Mouse (Mus musculus) lung, adult 2 months (tissue): ENCODE data around the gene Lsamp. TPM values are rescaled to one million over a fixed set of nuclear protein-coding genes. Genes with fewer than 3 reads are reported as not detected.

ENCODE experiments used
- DNase-seq: peaks from one replicate; pipeline ENCODE4 v3.0.0; 2022
- H3K4me1 ChIP-seq: fragments of 200-500 bp; 2 replicates; pipeline ENCODE4 v1.6.1; 2011; ENCODE audit warnings: low read length; ENCODE audit not compliant: control insufficient read depth, insufficient read depth
- H3K4me3 ChIP-seq: fragments of 200-500 bp; replicated peaks from 2 replicates; pipeline ENCODE3; 2011; ENCODE audit warnings: low read depth, mild to moderate bottlenecking, control low read depth, low read length; ENCODE audit errors: extremely low read depth
- CTCF ChIP-seq: fragments of 200-500 bp; IDR thresholded peaks from 2 replicates; pipeline ENCODE4 v1.5.1; 2011; ENCODE audit warnings: mild to moderate bottlenecking, low read length, control low read depth; ENCODE audit not compliant: insufficient read depth
- POLR2A ChIP-seq: fragments of 200-500 bp; IDR thresholded peaks from 2 replicates; pipeline ENCODE4 v1.6.1; 2011; ENCODE audit warnings: low read depth, mild to moderate bottlenecking, control low read depth, low read length, borderline replicate concordance; ENCODE audit errors: extremely low read depth
- WGBS: fragments of 180-500 bp; shearing (Covaris S2); methylation state at CpG from one replicate; pipeline ENCODE4 v1.1.7; 2018; 5-methylcytosine and 5-hydroxymethylcytosine counted together
- polyA plus RNA-seq: library from polyadenylated mRNA; depleted of rRNA; stranded (reverse); fragments of >200 nt; gene quantifications from 2 replicates; pipeline ENCODE4 v1.2.3, GENCODE M21; 2012

Gene Lsamp
- polyA plus RNA-seq, 1 experiment: 0.28 TPM

DNA sequence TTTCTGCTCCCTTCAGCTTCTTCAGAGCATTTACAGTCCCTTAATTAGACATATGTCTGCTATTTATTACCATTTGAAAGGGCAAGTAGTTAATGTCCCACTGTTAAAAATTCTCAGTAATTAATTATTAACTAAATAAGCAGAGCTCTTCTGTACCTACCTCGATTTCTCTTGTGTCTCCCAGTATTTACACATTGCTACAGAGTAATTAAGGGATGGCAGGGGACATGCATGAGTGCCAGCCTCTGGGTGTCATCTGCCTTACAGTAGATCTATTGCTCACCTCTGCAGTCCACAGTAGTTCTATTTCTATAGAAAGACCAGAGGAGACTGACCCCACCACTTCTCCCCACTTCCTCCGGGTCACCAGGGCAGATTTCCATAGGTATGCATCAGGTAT is 1581.1 kb downstream of the Lsamp start:
- no peak overlapping the region for H3K4me3 ChIP-seq
- DNase-seq: no peak
- no peaks in the 10 kb centered on the region for H3K4me1 ChIP-seq
- TF ChIP-seq POLR2A (no peak), CTCF (no peak)
- WGBS: 48% methylated on average over 2 of the region's 2 CpGs

- TF ChIP-seq CTCF (no peak), POLR2A (no peak)
- 72% methylated on average over 5 of the region's 5 CpGs for WGBS
- Histone ChIP-seq H3K4me1 (no peaks in the 10 kb centered on the region), H3K4me3 (no peak overlapping the region)
- no peak for DNase-seq
Measured at GRCm38 (mm10) chr16:41588675-41589301, 1604.6 kb downstream of the Lsamp start.

DNA sequence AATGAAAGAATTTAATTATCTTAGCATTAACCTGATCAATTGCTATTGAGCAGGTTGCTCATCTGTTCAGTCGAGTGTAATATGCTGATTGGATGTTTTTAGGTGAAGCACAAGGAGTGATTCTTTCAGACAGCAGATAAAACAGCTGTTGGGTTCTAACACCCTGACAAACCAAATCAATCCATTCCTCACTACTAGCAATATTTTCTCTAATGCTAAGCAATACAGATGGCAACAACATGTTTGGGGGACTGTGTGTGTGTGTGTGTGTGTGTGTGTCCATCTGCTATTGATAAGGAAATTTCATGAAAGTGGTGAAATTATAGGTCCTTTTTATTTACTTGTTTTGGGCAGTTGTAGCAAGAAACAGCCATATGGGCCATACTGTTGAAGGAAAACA is 1628.1 kb downstream of the Lsamp start:
- 45% methylated on average over 1 of the region's 1 CpGs for WGBS
- no peak for DNase-seq

DNA sequence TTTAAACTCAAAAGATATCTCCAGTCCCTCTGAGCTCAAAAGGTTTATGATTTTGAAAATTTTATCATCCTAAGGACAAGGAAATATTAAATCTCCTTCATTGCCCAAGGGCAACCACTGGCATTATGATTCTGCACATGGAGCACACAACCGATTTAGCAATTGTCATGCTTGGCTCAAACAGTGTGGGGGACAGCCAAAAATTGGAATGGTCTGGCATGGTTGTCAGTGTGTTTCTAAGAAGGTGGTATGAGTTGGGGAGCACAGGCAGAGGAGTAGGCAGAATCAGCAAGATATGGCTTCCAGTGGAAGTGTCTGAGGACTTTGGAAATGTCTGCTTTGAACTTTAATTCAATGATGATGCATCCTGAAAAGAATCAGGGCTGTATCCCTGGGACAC is 1639.7 kb downstream of the Lsamp start:
- H3K4me1 ChIP-seq: no peaks in the 10 kb centered on the region
- TF ChIP-seq POLR2A: no peak
- no peak for TF ChIP-seq CTCF
- H3K4me3 ChIP-seq: no peak overlapping the region
- WGBS: 85% methylated on average over 1 of the region's 1 CpGs
- no peak for DNase-seq

More for the DNA sequence above, 1628.1 kb downstream of the Lsamp start:
- Histone ChIP-seq H3K4me1 (no peaks in the 10 kb centered on the region), H3K4me3 (no peak overlapping the region)
- TF ChIP-seq POLR2A: no peak
- TF ChIP-seq CTCF: no peak

- DNase-seq: no peak
- TF ChIP-seq CTCF (no peak), POLR2A (no peak)
- WGBS: 55% methylated on average over 2 of the region's 2 CpGs
- Histone ChIP-seq H3K4me1 (no peaks in the 10 kb centered on the region), H3K4me3 (no peak overlapping the region)
Measured at GRCm38 (mm10) chr16:41633898-41634297, 1649.7 kb downstream of the Lsamp start.

- Histone ChIP-seq H3K4me3 (no peak overlapping the region), H3K4me1 (no peaks in the 10 kb centered on the region)
- WGBS: 39% methylated on average over 2 of the region's 2 CpGs
- TF ChIP-seq POLR2A (no peak), CTCF (no peak)
- no peak for DNase-seq
Measured at GRCm38 (mm10) chr16:41640876-41641275, 1656.7 kb downstream of the Lsamp start.

- no peak for DNase-seq
- WGBS: 76% methylated on average over 2 of the region's 2 CpGs
- H3K4me1 ChIP-seq: no peaks in the 10 kb centered on the region
- no peak for TF ChIP-seq CTCF
- no peak overlapping the region for H3K4me3 ChIP-seq
Measured at GRCm38 (mm10) chr16:41653261-41653660, 1669.1 kb downstream of the Lsamp start.

DNA sequence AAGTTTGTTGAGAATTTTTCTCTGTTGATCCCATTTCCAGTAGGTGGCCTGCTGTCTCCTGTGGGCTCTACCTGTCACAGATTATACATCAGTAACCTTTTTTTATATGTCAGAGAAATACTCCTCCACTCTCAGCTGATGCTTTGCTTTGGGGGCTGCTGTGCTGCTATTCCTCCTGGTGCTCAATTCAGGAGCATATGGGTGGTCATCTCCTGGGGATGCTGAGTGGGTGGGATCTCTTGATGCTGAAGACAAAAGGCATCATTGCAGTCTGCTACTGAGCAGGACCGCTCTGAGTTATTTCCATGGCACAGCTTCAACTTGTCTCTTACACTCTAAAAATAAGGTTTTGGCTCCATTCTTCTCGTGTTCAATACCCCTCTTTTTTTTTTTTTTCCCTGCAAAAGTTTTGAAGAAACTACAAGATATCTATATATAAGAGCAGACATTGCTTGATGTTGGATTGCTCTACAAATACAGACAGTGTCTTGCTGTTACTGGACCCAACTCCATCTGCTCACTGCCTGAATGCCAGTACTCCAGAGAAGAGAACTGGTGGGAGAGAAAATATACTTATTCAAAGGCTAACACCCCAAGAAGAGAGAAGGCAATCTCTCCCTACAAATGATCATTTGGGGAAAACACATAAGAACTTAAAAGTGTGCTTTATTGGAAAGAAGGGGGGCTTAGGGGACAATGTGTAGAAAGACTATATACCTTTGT is 1690.3 kb downstream of the Lsamp start:
- no peak for DNase-seq
- no peaks in the 10 kb centered on the region for H3K4me1 ChIP-seq
- TF ChIP-seq CTCF (no peak), POLR2A (no peak)
- WGBS: 58% methylated on average over 2 of the region's 2 CpGs
- H3K4me3 ChIP-seq: no peak overlapping the region

DNA sequence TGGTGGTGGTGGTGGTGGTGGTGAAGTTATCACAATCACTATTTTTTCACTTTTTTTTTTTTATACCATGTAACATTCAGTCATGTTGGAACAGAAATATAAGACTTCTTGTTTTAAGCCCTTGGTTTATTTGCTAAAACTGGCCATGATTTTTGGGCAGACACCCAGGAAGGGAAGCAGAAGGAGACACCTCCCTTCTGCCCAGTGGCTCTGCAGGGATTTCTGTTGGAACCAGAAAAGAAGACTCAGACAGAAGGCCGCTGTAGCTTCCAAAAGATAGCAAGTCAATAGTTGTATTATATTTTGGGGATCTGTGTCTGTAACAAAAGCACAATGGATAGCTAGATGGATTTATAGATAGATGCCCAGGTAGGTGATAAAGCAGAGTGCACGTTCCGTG is 1691.6 kb downstream of the Lsamp start:
- no peak for DNase-seq
- Histone ChIP-seq H3K4me1 (no peaks in the 10 kb centered on the region), H3K4me3 (no peak overlapping the region)
- 65% methylated on average over 3 of the region's 3 CpGs for WGBS
- no peak for TF ChIP-seq CTCF
- no peak for TF ChIP-seq POLR2A

- H3K4me3 ChIP-seq: no peak overlapping the region
- no peak for DNase-seq
- TF ChIP-seq POLR2A (no peak), CTCF (no peak)
- H3K4me1 ChIP-seq: no peaks in the 10 kb centered on the region
Measured at GRCm38 (mm10) chr16:41692435-41692834, 1708.3 kb downstream of the Lsamp start.
